Mouse (Mus musculus): ENCODE data around the gene Gas2.

The Gas2 gene

DNA sequence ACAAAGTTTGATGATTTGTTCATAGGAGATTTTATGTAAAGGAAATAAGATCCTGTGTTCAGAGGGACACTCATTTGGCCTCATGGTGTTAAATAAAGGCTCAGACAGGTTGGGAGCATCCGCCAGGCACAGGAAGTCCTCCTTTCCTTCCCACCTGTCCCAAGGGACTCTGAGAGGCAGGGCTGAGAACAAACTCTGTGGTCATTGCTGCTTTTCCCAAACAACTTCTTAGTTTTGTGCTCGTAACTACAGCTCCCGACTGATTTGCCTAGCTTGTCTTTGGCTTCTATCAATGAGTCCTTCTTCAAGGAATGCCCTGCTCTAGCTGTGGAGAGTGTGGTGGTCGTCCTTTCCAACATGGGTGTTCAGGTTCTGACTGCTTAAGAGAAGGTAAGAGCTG lies 18.3 kb downstream of the Gas2 start:
- DNase-seq (ENCODE audit: inconsistent ontology term) = no peak

DNA sequence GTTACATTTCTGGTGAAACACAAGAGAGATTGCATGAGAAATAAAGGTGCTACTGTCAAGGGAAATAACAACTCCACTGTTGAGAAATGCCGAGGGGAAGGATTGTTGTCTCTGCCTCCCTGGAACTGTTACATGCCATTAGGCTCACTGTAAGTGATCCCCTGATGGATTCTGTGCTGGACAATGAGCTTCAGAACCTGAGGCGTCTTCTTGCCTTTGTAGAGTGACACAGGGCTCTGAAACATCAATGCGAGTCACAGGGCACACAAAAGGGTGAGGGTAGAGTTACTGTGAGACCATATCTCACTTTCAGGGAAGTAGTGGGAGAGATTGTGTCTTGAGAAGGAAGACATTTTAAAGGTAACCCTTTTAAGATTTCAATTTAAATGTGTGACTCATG lies 23.5 kb downstream of the Gas2 start:
- DNase-seq (ENCODE audit: inconsistent ontology term) = no peak

DNA sequence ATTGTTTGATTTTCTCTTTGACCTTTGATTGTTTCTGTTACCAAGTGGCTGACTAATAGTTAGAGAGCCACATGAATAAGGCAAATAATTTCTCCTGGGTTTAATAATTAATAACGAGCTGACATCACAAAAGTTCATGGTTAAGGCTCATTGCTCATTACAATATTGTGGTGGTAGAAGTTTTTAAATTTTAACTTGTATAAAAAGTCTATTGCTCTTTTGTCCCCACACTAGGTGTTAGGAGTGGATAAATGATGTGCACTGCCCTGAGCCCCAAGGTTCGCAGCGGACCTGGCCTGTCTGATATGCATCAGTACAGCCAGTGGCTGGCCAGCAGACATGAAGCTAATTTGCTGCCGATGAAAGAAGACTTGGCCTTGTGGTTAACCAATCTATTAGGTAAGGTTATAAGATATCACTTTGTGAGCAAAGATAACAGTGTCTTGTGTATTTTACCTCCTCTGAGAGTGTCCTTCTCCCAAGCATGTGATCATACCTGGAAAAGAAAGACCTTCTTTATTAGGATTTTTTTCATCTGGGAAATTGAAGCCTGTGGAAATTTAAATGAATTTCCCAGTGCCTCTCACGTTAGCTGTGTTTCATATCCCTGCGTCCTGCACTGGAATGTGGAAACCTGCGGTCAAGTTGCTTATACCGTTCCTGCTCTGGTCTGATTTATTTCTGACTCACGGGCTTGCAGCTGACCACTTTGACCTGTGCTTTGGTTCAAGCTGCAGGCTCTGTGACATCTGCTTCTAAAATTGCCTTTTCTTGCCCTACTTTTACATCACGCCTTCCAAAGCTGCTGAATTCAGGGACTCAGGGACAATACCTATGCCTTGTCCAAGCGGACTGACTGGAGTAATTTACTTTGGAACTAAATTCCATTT lies 26.1 kb downstream of the Gas2 start:
- no peak for DNase-seq (ENCODE audit: inconsistent ontology term)

DNA sequence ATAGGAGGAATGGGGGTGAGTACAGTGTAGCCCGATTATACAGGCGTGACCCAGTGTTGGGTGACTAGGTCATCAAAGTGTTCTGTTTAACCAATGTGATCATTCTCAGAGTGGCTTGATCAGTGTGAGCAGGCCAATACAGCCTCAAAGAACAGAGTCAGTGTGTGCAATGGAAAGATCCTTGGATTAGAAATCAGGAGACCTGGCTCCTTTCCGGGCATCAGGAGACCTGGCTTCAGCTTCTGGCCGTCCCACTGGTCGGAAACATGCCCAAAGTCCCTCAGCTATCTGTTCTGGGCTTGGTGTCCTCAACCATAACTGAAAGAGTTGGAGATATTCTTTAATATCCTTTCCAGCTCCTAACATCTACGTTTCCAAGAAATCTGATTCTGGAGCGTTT lies 27.8 kb downstream of the Gas2 start:
- DNase-seq (ENCODE audit: inconsistent ontology term) = no peak

DNA sequence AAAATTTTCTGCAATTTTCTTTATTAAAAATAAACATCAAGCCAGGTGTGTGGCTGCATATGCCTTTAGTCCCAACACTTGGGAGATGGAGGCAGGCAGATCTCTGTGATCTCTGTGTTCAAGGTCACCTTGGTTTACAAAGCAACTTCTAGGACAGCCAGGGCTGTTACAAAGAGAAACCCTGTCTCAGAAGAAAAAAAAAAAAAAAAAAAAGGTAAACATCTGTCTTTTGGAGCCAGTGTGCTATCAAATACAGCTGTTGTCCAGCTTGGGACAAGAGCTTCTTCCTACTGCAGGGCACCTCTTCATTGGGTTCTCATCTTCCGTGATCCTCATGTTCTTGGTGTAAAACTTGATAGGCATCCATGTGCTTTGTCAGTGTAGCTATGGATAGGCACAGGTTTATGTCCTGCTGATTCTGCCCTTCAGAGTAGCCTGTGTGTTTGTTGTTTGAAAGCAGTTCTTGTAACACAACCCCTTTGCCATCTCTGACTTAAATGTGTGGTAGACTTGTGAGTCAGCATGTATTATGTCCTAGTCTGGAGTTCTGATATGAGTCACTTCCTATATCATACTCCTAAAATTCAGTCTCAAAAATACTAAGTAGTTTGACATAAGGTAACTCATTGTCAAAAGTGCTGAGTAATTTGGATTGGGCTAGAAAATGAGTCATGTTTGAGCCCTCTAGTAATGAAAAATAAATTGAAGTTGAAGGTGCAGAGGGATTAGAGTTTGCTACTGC lies 30.6 kb downstream of the Gas2 start:
- DNase-seq (ENCODE audit: inconsistent ontology term) = peak; percentile 50

DNA sequence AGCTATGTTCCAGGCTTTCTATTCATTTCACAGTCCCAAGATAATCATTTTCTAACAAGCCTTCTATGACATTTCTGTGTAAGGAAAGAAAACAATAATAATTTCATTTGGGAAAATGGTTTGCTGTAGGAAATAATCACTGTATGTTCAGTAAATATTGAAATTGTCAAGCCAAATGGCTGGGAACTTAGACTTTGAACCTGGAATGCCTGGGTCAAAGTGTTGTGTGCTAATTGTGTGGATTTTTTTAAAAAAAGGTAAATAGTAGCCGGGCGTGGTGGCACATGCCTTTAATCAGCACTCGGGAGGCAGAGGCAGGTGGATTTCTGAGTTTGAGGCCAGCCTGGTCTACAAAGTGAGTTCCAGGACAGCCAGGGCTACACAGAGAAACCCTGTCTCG lies 31.2 kb downstream of the Gas2 start:
- no peak for DNase-seq (ENCODE audit: inconsistent ontology term)

DNA sequence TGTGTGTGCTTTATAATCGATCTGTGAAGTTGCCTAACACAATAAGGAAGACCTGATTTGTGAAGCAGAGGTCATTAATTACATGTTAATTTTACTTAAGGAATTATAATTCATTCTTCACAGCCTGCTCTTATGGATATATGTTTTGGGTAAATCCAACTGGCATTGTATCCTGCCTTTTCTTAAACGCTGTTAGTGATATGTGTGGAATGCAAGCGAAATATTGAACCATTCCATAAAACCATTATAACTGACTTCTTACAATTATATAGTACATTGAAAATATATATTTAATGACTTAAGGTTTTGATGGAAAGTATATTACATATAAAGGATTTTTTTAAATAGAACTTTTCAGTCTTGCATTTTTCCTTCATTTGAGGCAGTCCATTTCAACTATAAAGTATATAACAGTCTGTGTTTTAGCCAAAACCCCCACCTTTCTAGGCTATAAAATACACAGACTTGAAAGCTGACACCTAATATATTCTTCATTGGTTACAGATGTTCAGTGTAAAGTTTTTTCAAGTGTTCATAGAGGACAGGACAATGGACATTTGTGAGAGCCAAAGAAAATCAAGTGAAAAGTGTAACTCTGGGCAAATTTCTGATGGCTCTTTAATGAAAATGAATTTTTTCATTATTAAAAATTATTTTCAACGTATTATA lies 32.5 kb downstream of the Gas2 start:
- no peak for DNase-seq (ENCODE audit: inconsistent ontology term)

DNA sequence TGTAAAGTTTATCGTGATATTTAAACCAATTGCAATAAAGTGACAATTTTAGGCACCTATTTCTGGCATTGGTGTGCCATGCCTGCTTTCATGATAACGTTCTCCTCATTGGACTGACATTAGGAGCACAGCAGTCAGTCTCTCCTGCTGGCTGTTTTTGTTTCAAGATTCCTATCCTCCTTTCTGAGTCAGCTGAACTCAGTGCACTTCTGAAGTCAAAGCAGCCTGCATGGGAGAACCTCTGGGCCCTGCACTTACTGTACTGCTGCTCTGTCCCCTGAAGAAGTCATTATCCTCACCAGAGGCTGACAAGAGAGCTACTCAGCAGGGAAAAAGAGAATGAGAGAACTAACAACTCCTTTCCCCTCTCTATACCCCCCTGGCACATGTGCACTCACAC lies 33.1 kb downstream of the Gas2 start:
- DNase-seq (ENCODE audit: inconsistent ontology term) = no peak

DNA sequence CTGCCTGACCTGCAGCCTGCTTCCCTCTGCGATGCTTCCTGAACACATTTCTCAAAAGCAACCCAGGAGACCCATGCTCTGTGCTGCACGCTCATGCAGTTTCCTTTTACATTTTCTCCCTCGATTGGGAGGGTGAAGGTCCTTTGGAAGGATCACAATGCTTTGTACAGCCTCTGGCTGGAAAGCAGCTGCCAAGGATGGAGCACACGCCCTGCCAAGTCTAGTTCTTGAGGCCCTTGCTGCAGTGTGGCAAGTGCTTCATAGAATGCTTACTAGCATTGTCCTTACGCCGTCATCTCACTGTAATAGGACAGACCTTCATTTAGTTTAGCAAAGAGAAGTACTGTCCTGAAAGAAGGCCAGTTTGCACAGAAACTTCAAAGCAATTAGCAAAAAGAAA lies 37.3 kb downstream of the Gas2 start:
- no peak for DNase-seq (ENCODE audit: inconsistent ontology term)

DNA sequence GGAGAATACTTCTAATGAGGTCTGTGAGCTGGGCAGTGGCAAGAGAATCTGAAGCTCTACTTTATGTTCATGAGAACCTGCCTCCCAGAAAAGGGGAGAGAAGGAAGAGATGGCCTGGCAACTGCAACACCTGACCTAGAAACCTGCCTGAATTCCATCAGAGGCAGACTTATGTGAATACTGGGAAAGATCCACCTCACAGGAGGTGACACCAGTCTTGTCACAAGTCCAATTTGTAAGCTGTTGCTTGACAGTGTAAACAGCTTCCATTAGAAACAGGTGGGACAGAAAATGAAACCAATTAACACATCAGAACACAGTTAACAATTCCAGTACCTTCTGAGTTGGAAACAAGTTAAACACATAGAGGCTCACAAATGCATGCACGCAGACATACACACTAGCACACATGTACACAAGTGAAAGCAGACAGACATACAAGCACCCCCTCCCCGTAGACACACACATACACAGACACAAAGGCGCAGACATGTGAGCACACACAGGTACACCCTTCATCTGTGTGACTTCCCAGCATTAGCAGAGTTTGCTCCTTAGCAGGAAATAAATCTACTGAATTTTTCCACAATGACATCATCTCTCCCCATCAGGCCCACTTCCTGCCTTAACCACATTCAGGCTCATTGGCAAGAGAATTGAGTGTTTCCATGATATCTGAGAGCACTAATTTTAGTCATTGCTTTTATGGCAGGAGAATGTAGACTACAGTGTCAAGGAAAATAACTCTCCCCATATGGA lies 51.7 kb downstream of the Gas2 start:
- peak; percentile 88 for DNase-seq (ENCODE audit: inconsistent ontology term)

DNA sequence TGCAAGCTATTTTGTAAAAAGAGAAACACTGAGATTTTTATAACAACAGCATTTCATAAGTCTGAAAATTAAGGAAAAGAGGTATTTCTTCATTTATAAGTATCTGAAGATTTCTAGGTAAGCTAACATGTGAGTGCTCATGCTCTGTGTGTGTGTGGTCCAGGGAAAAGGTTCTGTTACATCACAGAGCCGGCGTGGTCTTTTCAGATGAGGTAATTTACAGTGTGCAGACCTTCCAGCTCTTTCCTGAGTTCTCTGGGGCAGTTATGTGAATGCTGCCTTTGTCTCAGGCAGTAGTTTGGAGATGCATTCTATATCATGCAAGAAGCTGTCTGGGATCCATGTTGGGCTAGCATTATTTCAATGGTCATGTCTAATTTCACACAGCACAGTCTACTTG lies 52.3 kb downstream of the Gas2 start:
- DNase-seq (ENCODE audit: inconsistent ontology term) = no peak

DNA sequence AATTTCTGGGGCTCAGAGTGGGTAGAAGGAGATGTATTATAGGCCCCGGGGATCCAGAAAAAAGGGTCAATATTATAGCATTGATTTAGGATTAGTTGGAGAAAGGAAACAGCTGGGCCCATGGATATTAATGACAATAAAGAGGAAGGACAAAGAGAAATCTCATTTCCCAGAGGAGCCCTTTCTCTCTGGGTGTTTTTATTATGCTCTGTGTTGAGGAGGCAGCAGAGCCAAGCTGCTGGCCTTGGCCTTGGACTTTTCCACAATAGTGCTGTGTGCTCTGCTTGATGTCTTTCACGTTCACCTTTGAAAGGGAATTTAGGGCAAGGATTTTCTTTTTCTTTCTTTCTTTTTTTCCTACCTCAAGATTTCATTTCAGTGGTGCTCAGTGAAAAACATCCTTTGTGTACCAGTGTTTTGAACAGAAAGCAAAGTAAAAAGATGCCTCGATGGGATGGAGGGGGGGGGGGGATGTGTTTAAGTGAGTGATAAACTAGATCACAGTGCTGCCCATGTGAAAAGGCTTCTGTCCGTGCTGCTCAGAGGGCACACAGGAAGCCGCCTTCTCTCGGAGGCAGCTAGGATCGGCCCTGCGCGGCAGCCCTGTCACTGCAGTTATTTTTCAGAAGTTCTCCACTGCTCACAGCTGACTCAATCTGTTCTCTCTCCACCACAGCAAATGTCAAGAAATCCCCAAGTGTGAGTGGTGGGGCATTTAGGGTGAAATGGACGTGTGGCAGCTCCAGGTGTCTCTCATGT lies 67.1 kb downstream of the Gas2 start:
- no peak for DNase-seq (ENCODE audit: inconsistent ontology term)

DNA sequence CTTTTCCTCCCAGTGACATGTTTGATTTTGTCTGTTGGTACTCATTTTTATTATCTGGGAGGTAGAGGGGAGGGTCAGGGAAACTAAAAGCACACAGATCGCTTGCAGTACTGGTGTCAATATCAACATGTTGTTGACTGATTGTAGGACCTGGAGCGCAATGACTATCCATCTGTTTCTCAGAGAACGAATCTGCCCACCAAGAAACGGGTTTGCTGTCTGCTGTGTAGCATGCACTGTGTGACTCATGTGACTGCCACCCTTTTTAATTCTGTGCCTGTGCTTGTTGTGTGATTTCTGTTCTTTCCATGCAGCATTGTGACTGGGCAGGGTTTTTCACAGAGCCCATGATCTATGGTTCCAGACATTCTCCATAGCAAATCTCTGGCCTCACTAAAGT lies 69.4 kb downstream of the Gas2 start:
- no peak for DNase-seq (ENCODE audit: inconsistent ontology term)

DNA sequence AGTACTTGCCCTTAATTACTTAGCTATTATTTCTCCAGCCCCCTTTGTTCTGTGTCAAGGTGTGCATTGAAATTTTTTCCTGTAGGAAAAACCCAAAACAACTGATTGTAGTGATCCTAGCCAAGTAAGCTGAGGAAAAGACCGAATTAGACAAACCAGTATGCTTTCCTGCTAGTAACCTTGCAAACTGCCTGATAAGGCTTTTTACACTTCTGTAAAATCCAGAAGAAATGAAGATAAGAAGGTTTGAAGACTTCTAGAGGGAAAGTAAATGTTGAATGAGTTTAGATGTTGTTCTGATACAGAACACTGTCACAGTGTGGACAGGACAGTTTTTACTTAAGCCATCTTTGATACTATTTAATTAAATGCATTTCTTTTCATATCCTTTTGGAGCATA lies 75.5 kb downstream of the Gas2 start:
- no peak for DNase-seq (ENCODE audit: inconsistent ontology term)

DNA sequence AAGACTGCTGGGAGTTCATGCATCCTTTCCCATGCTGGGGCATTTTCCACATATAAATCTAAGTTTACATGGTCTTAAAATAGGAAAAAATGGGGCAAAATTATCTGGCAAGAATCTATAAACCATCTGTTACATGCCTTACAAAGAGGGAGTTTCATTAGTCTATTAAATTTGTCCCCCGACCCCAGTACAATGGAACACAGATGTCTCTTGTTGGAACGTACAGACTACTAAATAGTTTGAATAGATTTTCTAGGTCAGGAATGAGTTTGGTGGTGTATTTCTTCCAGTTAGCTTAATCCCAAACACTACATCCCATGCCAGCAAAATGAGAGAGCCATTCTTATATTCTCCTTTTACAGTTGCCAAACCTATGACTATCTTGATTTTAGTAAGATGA lies 78.6 kb downstream of the Gas2 start:
- DNase-seq (ENCODE audit: inconsistent ontology term) = peak; percentile 68

DNA sequence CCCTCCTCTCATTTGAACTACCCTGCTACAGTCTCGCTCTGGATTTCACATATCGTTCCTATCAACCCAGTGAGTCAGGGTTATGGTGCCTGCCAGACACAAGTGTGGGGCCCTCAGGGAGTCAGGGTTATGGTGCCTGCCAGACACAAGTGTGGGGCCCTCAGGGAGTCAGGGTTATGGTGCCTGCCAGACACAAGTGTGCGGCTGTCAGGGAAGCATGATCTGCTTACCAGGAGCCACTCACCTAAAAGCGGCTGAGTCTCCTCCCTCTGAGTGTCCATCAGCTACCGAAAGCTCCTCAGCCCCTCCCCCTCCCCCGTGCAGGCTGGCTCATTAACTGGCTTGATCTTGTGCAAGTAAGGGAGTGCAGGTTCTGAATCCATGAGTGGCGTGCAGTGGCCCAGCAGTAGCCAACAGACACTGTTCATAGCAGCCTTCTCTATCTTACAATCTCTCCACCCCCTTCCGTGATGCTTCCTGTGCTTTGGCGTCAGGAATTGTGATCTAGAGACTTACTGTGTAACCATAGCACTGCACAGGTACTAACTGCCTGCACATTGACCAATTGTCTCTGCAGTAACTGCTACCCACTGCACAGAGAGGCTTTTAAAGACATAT lies 93.7 kb downstream of the Gas2 start:
- DNase-seq (ENCODE audit: inconsistent ontology term) = no peak

DNA sequence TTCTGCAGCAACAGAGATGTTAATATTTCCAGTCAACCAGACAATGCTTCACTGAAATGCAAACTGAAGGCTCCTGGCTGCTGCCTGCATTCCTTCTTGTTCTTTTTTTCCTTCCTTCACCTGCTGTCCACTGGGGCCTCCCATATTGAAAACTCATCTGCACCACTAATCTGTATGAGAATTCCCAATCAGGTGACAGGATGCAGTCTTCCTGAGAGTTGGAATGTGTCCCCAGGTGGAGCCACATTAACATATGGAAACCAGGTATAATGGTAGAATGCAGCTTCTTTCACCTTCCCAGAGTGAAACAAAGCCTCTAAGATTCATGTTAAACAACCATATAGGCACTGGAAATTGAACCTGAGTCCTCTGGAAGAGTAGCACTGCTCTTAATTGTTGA lies 96.0 kb downstream of the Gas2 start:
- DNase-seq (ENCODE audit: inconsistent ontology term) = no peak

DNA sequence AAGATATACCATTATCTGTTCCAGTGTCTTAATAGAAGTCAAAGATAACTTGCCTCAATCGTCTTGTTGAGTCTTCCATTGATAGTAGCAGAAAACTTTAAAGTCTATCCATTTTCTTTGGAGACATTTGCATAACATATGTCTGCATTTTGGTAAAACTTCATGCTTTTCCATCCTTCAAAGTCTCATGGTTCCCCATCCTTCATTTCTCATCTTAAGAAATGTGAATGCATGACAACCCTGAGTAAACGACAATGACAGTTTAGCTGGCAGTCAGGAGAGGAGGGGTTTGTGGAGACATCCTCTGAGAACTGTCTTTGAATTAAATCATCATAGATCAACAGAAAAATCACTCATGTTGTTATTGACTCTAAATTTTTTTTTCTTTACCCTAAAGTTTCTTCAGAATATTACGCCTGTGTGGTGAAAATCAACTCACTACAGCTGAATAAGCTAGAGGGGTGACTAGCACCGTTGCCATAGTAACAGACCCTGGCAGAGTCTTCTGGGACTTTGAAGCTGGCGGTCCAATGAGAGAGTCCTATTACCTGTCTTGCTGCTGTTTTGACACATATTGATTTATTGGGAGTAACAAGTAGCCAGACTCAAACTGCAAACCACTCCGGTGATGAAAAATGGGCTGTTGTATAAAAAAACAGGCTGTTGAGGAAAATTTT lies 99.0 kb downstream of the Gas2 start:
- DNase-seq (ENCODE audit: inconsistent ontology term) = no peak

DNA sequence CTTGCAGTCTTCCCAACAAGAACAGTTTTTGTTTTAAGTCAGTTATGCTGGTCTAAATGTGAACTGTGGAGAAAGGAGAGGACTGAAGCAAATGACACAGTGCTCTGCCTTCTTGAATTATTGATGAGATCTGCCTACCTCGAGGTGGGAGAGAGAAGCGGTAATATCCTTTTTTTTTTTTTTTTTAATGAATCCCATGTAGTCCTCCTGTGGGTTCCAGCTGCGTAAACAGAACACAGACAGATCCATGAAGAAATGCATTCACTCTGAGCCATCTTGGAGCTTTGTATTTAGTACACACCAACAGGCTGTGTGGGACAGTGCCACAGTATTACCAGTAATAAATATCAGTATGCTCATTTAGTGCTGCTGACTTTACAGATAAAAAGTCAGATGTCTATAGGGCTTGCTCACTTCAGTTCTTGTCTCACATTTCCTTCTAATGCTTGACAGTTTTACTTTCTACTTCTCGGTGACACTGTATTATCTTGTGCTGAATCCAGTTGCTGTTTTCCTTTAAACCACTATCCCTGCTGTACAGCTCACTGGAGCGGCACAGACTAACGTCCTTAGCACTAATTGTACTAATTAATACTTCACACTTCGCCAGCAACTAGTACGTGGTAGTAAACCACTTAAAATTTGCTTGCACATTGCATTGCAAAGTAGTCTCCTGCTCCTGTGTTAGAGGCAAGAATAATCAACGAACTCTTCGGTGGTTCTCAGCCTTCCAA lies 100.6 kb downstream of the Gas2 start:
- DNase-seq (ENCODE audit: inconsistent ontology term) = no peak

DNA sequence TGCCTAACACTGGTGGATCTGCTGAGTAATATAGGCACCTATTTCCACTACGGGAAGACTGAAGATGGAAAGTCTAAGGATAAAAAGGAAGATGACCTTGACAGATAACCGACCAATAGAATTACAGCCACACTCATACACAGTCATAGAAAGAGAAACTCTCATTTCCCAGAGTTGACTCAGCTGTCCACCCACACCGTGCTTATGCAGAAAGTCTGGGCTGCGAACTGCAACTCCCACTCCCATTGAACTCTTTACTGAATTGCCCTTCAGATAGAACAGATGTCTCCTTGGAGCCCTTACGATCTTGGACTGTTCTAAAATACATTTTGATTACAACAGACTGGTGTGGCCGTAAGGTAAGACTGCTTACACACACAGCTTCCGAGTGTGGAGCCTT lies 102.9 kb downstream of the Gas2 start:
- DNase-seq (ENCODE audit: inconsistent ontology term) = no peak

All from Muller cell, postnatal 12 days (primary cell).